ENCODE assay signal across 28 mouse cellular contexts in genomic region chr1:58507249-58507648, GRCm38 (mm10). TPM values are rescaled to one million over a fixed set of nuclear protein-coding genes. Genes with fewer than 3 reads are reported as not detected.
DNase-seq lines count a peak whose midpoint lies in the region; ATAC-seq lines count a peak whose summit lies in the region.
"Had no signal": no experiment of that assay in that cellular context is flagged by ENCODE, and none has a peak within 500 bp of the region (broad histone marks: within the 10 kb centered on the region; RNA-seq: fewer than 3 reads in every experiment).

No protein-coding gene starts in this region.

- no peaks in the 10 kb centered on the region for H3K27me3 ChIP-seq in liver, embryonic 11.5 days (replicated peaks; ENCODE audit: control insufficient read depth, insufficient read depth, low read length)
- no peaks in the 10 kb centered on the region for H3K27me3 ChIP-seq in forebrain, embryonic 16.5 days (replicated peaks; ENCODE audit: control insufficient read depth, insufficient read depth, low read length)
- H3K27me3 ChIP-seq: forebrain, embryonic 13.5 days; intestine, embryonic 15.5 days; limb, embryonic 15.5 days; liver, embryonic 15.5 days; lung, embryonic 15.5 days; midbrain, embryonic 15.5 days had no signal

- ATAC-seq in liver, embryonic 11.5 days (replicated peaks; ENCODE audit: low FRiP score) = no peak
- no peak for ATAC-seq in forebrain, embryonic 16.5 days
- ATAC-seq: activated CD4-positive, CD25-positive, alpha-beta regulatory T cell, adult 4 months; forebrain, embryonic 13.5 days; hindbrain, embryonic 16.5 days; intestine, embryonic 15.5 days; midbrain, embryonic 15.5 days had no signal

- H3K4me3 ChIP-seq in liver, embryonic 11.5 days (ENCODE audit: low read depth, low read length) = no peak overlapping the region
- H3K4me3 ChIP-seq in forebrain, embryonic 16.5 days (replicated peaks; ENCODE audit: low read length) = no peak overlapping the region
- H3K4me3 ChIP-seq: forebrain, embryonic 13.5 days; intestine, embryonic 15.5 days; limb, embryonic 10.5 days; limb, embryonic 15.5 days; liver, embryonic 15.5 days; lung, embryonic 15.5 days; midbrain, embryonic 15.5 days had no signal

- peaks cover 4% of the 10 kb centered on the region for H3K4me1 ChIP-seq in liver, embryonic 11.5 days (replicated peaks; ENCODE audit: control insufficient read depth, insufficient read depth, low read length)
- peaks cover 18% of the 10 kb centered on the region for H3K4me1 ChIP-seq in forebrain, embryonic 16.5 days (replicated peaks; ENCODE audit: control insufficient read depth, insufficient read depth, low read length)

- 88% methylated on average over 3 of the region's 3 CpGs for WGBS in liver, embryonic 11.5 days
- WGBS in forebrain, embryonic 16.5 days = 100% methylated on average over 3 of the region's 3 CpGs

- no peak overlapping the region for H3K4me2 ChIP-seq in liver, embryonic 11.5 days
- H3K4me2 ChIP-seq in forebrain, embryonic 16.5 days (ENCODE audit: low read length) = no peak overlapping the region
- H3K4me2 ChIP-seq: forebrain, embryonic 13.5 days; heart, embryonic 11.5 days; intestine, embryonic 15.5 days; limb, embryonic 15.5 days; liver, embryonic 15.5 days; lung, embryonic 15.5 days; midbrain, embryonic 15.5 days had no signal

- peaks cover 10% of the 10 kb centered on the region; the same call in 1 of the 2 replicates for H3K36me3 ChIP-seq in liver, embryonic 11.5 days (ENCODE audit: control insufficient read depth, insufficient read depth, low read length)
- peaks cover 6% of the 10 kb centered on the region for H3K36me3 ChIP-seq in forebrain, embryonic 16.5 days (ENCODE audit: control insufficient read depth, insufficient read depth)
- H3K36me3 ChIP-seq: intestine, embryonic 15.5 days; limb, embryonic 15.5 days; midbrain, embryonic 15.5 days had no signal

- DNase-seq in liver, embryonic 11.5 days (ENCODE audit: low spot score) = peak; percentile 31
- DNase-seq in liver = no peak
- peak; percentile 10 for DNase-seq in thymus, postnatal 4 days
- DNase-seq in thymus, postnatal 10 days (ENCODE audit: low spot score in 2 of 2) = no peak
- peak; percentile 30 for DNase-seq in R1 (ENCODE audit: low read depth, low spot score)
- DNase-seq: adrenal gland, adult 2 months; B cell, adult 2 months; cerebellum, adult 9-10 months; cerebellum, postnatal 36 days; gastrocnemius, postnatal 14 days; heart, adult 18-20 months; heart, postnatal 4 days; kidney, adult 8-10 months; layer of hippocampus, postnatal 36 days; right cerebral cortex, postnatal 4 days; thymus, adult 2 months had no signal

- no peak overlapping the region for H3K9ac ChIP-seq in liver, embryonic 11.5 days (ENCODE audit: low read depth, low read length)
- no peak overlapping the region for H3K9ac ChIP-seq in forebrain, embryonic 16.5 days (replicated peaks; ENCODE audit: low read depth, low read length)
- H3K9ac ChIP-seq: forebrain, embryonic 13.5 days; intestine, embryonic 15.5 days; limb, embryonic 15.5 days; liver, embryonic 15.5 days; lung, embryonic 15.5 days; midbrain, embryonic 15.5 days had no signal

- no peak overlapping the region for H3K27ac ChIP-seq in liver, embryonic 11.5 days (ENCODE audit: low read depth, low read length)
- H3K27ac ChIP-seq in forebrain, embryonic 16.5 days (ENCODE audit: low read length) = no peak overlapping the region
- H3K27ac ChIP-seq: forebrain, embryonic 13.5 days; intestine, embryonic 15.5 days; kidney, postnatal 0 days; limb, embryonic 10.5 days; limb, embryonic 15.5 days; liver, embryonic 15.5 days; lung, embryonic 15.5 days; midbrain, embryonic 15.5 days had no signal

- peaks cover 29% of the 10 kb centered on the region for H3K9me3 ChIP-seq in liver, embryonic 11.5 days (ENCODE audit: control insufficient read depth, low read length)
- H3K9me3 ChIP-seq in forebrain, embryonic 16.5 days (ENCODE audit: control insufficient read depth, low read length) = peaks cover 15% of the 10 kb centered on the region

RNA-seq across cellular contexts. Expression of gene Orc2, which starts 2.3 kb away (rescaled TPM):
- 73.4 and 88.3 TPM in 2 replicates for polyA plus RNA-seq in liver, embryonic 11.5 days (2014; fragmentation: Nextera tagmentation; extraction: Ambion mirVana)
- polyA plus RNA-seq in forebrain, embryonic 16.5 days (2015; fragmentation: Nextera tagmentation; extraction: Ambion mirVana) = 29.6 TPM in 2 replicates

Comparison
In these comparisons a context has a peak if more than half of its experiments do, and no peak if none do; other contexts are left out.
1. DNase-seq: peak in liver, embryonic 11.5 days (single experiment), thymus, postnatal 4 days (single experiment) and R1 (single experiment); none in liver (single experiment) and thymus, postnatal 10 days (0 of 2).